Mouse (Mus musculus): ENCODE measurements around the gene Fbxw5.
A peak's percentile ranks its signal among the peaks of the same experiment; 100 is the strongest.
"Not testable (repeated sequence)": the region's sequence is repeated elsewhere in the genome, so short reads cannot be mapped to it uniquely, and the experiment has no call there.

The Fbxw5 gene

DNA sequence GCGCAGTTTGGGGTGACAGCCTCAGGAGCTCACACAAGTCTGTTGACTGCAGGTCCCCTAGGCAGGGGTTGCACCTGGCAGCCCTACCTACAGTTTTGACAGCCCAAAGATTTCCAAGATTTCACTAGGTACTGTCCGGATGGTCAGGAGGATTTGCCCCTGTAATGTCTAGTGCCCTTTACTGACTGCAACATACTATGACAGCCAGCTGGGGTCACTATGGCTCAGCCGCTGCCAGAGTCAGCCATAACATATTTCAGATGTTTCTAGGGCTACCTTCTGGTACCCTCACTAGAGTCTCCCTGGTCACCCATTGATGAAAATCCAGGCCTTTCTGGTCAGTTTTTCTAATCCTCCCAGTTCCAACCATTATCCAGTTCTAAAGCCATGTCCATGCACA, 9.4 kb downstream of the Fbxw5 start:
- no peak for DNase-seq (ENCODE audit: low spot score)

DNA sequence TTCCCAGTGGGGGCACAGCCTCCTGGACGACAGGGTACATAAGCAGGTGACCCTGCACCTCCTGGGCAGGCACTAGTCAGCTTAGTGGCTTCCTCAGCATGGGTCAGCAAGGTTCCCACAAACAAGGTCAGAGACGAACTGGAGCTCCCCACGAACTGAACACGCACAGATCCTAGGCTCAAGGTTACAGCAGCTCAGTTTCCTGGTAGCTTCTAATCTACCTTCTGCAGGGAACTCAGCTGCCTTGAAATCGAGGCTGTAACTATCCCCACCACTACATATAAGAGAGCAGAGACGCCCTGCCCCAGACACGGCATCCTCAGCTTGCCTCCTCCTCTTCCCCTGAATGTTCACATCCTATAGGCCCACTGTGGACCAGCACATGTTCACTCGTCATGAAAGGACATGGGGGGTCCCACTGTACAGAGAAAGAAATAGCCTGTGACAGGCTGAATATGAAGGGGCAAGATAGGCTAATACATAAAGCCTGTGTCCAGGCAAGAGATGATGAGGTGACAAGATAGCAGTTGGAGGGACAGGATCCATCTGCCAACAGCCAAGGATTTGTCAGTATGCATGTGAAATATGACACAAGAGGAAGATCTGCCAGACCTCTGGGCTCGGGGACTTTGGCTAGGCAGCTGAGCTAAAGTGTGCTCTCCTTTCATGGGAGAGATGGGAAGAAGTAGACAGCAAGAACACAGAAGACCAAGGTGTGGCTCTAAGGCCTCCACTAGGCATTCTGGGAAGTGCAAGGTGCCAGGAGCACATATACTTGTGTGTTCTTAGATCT, 26.2 kb downstream of the Fbxw5 start:
- no peak for DNase-seq (ENCODE audit: low spot score)

DNA sequence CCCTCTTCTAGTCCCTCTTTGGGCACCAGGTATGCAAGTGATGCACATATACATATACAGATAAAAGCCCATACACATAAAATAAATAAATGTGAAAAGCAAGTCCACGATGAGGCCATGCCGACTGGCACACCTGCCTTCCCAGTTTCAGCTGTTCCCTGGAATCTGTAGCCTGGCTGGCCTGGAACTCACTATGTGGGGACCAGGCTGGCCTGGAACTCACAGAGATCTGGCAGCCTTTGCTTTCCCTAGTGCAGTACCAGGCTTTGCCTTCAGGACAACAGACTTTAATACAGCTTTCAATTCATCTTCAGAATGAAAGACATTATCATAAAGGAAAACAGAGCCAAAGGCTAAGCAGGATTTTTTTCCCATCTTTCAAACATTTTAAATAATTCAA, 33.2 kb downstream of the Fbxw5 start:
- DNase-seq (ENCODE audit: low spot score) = no peak

DNA sequence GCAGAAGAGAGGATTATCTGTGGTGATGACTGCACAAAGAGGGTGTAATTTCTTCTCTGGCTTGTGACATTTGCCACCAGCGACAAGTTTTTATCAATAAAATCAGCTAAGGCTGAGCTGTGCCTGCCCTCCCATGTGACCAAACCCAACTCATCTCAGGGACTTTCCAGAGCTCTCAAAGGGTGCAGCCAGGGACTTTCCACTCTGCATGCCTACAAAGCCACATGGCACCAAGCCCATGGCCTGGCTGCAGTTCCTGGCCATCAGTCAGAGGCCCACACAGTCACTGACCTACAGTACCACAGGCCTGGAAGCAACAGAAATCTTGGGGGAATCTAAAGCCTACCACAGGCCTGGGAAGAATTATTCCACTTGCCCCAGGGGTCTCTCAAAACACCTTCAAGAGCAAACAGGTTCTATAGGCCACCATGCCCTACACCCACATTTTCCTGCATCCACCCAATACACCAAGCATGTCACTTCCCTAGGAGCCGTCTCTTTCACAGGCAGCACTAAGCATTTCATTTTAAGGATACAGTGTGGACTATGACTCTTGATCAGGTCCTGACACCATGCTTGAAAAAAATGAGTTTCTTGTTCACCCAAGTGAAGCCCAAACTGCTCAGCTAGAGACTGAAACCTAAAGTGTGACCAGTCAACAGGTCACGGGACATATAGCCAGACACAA, 33.8 kb downstream of the Fbxw5 start:
- no peak for DNase-seq (ENCODE audit: low spot score)

DNA sequence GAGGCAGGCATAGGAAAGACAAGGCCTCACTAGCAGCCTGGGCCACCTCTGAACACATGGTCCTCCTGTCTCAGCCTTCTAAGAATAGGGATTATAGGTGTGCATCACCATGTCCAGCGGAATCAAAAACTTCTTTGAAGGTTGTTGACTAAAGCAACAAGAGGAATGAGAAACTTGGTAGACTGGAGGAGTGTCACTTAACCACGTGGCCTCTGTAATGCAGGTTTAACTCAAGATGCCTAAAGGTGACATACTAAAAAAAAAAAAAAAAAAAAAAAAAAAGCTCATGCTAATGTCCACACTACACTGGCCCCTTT, 34.3 kb downstream of the Fbxw5 start:
- DNase-seq (ENCODE audit: low spot score) = no peak

DNA sequence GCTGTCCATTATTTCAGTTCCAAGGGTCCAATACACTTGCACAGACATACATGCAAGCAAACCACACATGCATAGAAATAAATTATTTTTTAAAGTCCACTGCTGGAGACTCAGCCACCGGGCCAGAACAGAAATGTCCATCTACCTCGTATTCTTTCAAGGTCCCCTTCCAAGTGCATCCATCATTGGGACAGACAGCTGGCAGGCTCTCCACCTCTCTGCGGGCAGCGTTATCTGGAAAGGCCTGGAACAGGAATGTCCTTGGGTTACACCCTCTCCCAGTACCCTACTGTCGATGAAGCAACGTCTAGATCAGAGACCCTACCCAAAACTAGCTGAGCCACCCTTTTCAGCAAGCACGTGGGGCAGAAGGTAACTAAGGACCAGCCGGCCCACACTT, 36.0 kb downstream of the Fbxw5 start:
- no peak for DNase-seq (ENCODE audit: low spot score)

DNA sequence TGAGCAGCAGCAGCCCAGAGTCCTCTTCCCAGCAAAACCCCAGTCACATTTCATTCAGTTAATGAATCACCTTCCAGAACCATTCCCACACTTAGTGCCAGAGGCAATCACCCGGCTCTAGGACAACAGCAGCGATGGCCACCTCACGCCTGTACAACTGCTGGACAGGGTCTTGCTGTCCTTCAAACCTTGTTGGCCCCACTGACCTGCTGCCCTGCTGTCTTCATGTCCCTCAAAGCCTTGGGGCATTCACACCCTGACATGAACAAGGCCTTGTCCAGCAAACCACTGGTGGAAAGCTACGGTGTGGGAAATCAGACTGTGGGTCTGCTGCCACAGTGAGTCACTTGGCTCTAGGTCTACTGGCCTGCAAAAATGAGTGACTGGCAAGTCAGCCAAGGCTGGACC, 40.0 kb downstream of the Fbxw5 start:
- DNase-seq (ENCODE audit: low spot score) = no peak

DNA sequence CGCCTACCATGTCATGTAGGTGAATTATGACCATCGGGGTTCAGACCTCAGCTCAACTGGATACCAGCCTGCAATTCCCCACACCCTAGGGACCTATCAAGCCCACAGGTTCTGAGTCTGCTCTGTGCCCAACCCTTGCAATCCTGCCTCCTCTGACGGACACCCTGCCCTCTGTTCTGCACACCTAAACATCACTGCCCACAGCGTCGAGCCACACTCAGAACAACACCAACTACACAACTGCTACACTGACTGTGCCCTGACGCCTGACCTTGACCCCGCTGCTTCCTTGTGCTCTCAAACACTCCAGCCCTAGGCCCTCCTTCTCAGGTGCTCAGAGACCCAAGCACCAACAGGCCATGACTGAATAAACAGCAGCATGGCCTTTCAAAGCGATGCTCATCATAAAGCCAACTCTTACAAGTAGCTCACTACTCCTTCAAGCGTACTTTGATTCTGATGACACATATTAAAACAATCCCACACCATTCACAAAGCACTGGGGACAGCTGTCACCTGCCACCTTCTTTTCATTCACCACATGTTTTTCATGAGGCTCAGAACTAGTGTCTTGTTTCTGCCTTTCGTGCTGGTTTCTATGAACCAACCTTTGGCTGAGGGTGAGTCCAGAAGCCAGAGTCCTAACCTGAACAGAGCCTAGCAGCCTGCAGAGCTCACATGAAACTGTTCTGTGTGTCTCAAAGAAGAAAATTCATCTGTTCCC, 41.3 kb downstream of the Fbxw5 start:
- no peak for DNase-seq (ENCODE audit: low spot score)

DNA sequence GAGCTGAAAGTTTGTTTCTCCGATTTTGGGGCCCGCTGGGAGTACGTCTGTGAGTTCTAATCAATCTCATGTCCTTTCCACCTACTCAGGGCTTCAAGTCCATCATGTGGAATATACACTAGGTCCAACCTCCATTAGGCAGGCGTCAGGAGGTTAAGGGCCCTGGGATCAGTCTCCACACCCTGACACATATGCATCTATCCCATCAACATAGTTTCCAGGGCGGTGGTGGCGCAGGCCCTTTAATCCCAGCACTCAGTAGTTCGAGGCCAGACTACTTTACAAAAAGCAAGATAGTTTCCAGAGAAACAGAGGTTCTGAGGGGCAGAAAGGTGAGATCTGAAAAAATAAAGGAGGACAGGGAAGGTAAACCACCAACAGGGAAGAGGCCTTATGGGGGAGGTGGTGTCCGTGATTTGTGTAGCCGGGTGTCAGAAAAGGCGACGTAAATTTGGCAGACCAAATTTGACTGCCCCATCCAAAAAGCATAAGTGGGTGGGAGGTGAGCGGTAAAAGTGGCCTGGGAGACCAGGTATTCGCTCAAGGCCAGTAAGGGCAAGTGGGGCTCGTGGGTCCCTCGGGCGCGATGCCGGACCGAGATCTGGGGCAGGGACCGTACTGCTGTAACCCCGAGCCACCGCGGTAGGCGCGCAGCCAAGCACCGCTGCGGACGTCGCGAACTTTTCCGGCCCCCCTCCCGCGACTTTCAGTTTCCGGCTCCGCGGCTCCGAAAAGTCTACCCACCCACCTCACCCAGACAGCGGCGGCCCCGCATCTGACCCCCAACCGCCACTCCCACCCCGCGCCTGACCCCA, 45.7 kb downstream of the Fbxw5 start:
- no peak for DNase-seq (ENCODE audit: low spot score)

DNA sequence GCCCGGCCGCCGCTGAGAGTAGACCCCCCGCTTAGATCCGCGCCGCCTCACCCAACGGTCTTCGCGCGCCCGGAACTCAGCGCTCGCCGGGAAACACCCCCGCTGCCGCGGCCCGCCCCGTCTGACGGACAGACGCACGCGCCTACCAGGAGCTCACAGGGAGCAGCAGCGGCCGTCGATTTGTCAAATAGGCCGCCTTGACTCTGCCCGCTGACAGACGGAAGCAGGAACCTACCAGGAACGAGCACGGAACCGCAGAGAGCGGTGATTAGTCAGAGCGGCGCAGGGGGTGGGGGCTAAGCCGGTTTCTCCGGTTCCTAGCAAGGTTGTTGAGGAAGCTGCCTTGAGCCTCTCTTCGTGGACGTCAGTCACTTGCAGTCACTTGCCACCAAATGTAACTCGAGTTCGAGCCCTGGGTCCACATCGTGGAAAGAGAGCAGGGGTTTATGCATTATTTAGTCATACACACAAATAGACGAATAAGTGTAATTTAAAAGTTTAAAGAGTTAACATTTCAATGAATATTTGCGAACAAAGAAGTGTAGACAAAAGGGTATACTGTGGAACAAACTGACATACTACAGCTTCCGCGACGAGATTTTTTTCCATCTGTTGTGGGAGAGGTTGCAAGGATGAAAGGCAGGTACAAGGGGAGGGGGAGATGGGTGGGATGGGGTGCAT, 46.4 kb downstream of the Fbxw5 start, which contains the start of gene Traf2:
Traf2 (minus strand) TSS at position 130 of the 681 bp plus-strand sequence.
- DNase-seq (ENCODE audit: low spot score) = peak; percentile 99

DNA sequence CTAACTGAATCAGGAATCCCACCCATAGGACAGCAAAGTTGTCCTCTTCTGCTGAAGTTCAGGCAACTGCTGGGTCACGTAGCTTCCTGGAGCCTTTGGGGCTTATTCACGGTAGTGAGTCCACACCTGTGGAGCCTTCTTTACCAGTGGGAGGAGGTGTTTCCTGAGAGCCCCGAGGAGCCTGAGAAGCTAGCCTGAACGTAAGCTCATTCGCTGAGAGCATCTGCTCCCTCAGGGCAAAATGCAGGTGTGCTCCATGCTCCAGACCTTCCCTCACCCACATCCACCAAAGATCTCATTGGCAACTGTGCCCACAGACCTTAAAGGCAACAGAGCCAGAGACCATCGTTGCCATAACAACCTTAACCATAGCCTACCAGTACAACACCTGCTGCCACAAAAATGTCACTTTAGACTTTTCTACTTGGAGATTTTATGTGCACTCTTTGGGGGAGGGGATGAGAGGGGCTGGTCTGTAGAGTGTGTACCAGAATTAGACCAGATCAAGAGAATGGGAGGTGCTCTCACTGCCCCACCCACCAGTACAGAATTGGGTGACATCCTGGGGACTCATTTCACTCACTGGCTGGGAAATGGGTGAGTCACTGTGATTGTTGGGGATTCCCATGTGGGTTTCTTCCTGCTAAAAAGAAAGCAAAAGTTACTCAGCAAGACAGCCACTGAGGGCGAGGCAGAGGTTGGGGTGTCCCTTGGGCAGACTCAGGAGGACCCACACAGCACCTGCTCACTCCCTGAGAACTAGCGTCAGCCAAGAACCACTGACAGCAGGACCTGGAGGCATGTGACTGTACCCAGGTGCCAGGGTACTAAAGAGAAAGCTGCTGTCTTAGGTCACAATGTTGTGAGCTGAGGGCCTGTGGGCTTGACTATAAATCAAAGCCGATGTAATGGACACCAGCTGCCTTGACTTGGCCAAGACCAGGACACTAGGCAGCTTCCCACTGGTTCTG, 48.8 kb downstream of the Fbxw5 start:
- no peak for DNase-seq (ENCODE audit: low spot score)

DNA sequence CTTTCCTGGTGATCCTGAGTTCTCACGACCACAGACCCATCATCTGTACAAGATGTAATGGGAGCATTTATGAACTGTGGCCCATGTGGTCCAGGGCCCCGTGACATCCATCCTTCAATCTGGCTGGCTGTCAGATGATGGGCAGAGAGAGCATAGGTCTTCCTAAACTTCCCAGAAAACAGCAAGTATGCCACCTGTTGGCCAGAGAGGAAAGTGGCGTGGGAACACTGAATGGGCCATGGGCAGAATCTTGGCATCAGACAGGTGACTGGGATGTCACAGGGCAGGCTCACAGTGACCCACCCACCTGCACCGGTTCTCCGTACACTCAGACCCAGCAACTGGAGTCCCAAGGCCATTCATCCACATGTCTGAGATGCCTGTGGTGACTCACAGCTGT, 50.6 kb downstream of the Fbxw5 start:
- peak; percentile 56 for DNase-seq (ENCODE audit: low spot score)

DNA sequence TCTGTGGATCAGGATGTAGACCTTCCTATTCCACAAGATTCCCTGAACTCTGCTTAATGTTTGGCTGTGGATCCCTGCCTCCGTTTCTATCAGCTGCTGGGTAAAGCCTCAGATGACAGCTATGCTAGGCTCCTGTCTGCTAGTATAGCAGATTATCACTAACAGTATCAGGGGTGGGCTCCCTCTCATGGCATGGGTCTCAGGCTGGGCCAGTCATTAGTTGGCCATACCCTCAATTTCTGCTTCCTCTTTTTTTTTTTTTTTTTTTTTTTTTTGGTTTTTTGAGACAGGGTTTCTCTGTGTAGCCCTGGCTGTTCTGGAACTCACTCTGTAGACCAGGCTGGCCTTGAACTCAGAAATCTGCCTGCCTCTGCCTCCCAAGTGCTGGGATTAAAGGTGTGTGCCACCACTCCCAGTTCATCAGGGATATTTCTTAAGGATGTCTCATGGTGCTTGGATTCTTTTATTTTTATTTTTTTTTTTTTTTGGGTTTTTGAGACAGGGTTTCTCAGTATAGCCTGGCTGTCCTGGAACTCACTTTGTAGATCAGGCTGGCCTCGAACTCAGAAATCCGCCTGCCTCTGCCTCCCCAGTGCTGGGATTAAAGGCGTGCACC, 52.7 kb downstream of the Fbxw5 start:
- DNase-seq (ENCODE audit: low spot score) = not testable (repeated sequence)

Data from embryo, embryonic 10 days (tissue).